Mouse (Mus musculus): Measurements from ENCODE around the gene Snd1.

- TF ChIP-seq MAFK (IDR thresholded peaks at IDR 0.05; ENCODE audit: insufficient read depth, low read depth, low read length): no peak
- TF ChIP-seq HCFC1 (IDR thresholded peaks at IDR 0.05; ENCODE audit: borderline replicate concordance, insufficient read depth, low read length): no peak
Measured at GRCm38 (mm10) chr6:28450977-28451376, 24.0 kb upstream of the Snd1 start.
